Mouse (Mus musculus): ENCODE measurements around the gene Akap2. TPM values are rescaled to one million over a fixed set of nuclear protein-coding genes. Genes with fewer than 3 reads are reported as not detected.

Gene Akap2
- total RNA-seq, 2 experiments from 2014 or later, result 191 to 192 TPM

DNA sequence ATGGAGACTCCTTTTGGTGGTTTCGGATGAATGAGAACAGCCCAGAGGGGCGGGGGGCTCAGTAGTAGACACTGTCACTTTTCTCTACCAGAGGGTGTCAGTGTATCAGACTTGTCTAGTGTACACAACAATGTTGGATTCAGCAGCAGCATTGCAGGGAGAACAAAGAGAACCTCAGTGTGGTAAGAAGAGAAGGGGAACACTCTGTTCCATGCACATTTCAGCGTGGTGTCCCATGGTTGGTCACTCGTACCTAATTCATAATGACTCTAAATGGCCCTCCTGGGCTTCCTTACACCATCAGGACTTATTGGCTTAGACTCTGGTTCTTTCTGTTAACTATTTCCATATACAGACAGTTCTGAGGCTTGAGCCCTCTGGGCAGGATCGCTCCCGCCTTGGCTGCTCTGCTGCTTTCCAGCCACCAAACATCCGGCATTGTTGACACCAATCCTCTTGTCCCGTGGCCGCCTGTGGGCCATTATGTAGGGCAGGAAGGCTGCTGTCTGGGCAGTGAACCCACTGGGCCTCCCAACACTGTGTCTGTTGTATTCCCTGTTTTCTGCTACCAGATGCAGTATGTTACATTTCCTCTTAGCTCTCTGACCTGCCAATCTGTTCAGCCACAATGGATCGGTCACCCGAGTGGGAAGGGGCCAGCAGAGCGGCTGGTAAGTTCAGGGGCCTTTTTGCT is 19.4 kb upstream of the Akap2 start:
- DNase-seq (ENCODE audit: low spot score in 2 of 2), result no peak

GRCm38 (mm10) chr4:57701576-57701975 is 15.9 kb upstream of the Akap2 start:
- no peak for DNase-seq (ENCODE audit: low spot score in 2 of 2)

DNA sequence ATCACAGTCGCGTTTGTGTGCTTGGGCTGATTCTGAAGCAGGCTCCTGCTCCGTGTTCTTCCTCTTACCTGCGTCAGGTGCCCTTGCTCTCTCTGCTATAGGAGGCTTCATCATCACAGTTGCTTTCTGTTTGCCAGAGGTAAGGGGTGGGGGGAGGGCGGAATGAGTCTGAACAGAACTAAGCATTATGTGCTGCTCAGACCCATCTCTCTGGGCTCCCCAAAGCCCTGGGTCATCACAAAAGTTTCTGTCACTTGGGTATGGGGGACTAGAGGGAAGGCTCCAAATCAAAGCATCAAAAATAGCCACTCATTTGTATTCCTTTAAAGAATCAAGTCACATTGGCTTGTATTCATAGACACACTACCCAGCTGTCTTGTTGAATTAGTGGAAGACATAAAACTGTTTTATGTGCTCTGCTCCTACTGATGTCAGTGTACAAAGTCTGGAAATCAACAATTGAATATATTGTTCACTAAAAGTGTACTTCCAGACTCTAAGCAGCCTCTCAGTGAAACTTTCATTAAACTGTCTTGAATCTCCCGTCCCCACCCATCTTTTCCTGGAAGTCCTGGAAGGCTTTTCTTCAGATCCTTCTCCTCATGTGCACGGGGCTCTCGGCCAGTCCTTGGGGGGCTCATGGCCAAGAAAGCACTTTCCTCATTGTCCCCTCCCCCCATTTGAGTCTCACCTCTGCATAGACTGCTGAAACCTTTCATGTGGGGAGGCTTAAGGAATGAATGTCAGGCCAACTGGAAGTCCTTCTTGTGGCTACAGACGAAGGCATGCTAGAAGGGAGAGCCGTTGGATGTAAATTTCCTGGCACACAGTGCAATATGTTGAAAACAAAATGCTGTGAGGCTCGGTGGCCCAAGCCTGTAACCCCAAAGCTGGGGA is 13.6 kb upstream of the Akap2 start:
- DNase-seq (ENCODE audit: low spot score in 2 of 2), result no peak

DNA sequence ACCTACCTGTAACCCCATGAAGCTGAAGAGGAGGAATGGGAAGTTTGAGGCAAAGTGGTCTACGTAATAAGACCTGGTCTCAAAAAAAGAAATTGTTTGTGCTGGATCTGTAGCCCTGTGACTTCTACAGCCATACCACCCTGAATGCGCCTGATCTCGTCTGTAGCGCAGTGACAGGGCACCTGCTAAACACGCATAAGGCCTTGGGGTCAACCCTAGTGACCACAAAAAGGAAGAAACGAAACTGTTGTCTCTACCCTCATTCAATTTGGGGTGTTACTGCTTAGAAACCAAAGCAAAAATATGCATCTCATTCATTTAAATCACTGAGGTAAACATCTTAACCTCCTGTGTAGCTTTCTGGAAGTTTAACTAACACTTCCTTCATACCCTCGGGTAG is 12.9 kb upstream of the Akap2 start:
- DNase-seq (ENCODE audit: low spot score in 2 of 2), result no peak

GRCm38 (mm10) chr4:57715849-57716248 is 1.6 kb upstream of the Akap2 start:
- DNase-seq (ENCODE audit: low spot score in 2 of 2), result no peak

DNA sequence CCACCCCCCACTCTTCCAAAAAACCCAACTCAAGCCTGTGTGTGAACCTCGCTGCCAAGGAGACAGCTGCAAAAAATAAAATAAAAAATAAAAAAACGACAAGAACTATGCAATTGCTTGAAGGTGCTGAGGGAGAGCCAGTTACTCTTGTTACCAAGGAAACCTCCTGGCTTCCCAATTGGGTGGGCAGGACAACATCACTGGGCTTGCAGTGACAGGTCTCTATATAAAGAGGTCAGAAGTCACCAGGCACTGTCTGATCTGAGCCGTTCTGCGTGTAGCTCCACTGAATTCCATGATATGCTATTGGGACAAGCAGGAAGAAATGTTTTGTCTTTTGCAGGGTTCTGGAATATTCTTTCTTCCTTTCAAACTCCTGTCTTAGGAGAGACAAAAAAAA is 722 bp upstream of the Akap2 start:
- DNase-seq (ENCODE audit: low spot score in 2 of 2), result no peak

- no peak for DNase-seq (ENCODE audit: low spot score in 2 of 2)
These were observed 1.9 kb downstream of the Akap2 start for GRCm38 (mm10) chr4:57719370-57719769.

- no peak for DNase-seq (ENCODE audit: low spot score in 2 of 2)
These were observed 3.5 kb downstream of the Akap2 start for GRCm38 (mm10) chr4:57720869-57721361.

GRCm38 (mm10) chr4:57722296-57722695 is 4.8 kb downstream of the Akap2 start:
- DNase-seq (ENCODE audit: low spot score in 2 of 2), result no peak

GRCm38 (mm10) chr4:57723659-57724058 is 6.2 kb downstream of the Akap2 start:
- DNase-seq (ENCODE audit: low spot score in 2 of 2), result no peak

- DNase-seq (ENCODE audit: low spot score in 2 of 2), result no peak
These were observed 8.1 kb downstream of the Akap2 start for GRCm38 (mm10) chr4:57725569-57725968.

- DNase-seq (ENCODE audit: low spot score in 2 of 2), result no peak
These were observed 11.2 kb downstream of the Akap2 start for GRCm38 (mm10) chr4:57728611-57729183.

DNA sequence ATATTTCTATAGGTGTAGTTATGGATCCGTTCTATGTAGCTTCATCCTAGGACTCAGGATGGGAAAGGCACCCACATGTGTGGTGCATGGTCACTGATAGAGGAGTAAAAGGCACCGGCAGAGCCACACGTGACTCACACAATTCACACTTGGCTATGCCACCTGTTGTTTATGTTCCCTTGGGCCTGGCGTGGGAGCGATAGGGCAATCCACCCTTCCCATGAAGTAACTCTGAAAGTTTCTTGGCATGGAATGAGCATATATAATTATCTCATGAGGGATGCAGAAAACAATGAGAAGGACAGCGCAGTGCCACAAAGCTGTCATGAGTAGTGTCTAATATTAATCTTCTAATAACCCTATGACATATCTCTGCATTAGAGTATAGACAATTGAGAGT is 12.6 kb downstream of the Akap2 start:
- no peak for DNase-seq (ENCODE audit: low spot score in 2 of 2)

- DNase-seq (ENCODE audit: low spot score in 2 of 2), result no peak
These were observed 13.5 kb downstream of the Akap2 start for GRCm38 (mm10) chr4:57730801-57731598.

GRCm38 (mm10) chr4:57732351-57732750 is 14.9 kb downstream of the Akap2 start:
- no peak for DNase-seq (ENCODE audit: low spot score in 2 of 2)

GRCm38 (mm10) chr4:57733445-57733844 is 16.0 kb downstream of the Akap2 start:
- peak in 1 of 2 experiments; percentile 48 for DNase-seq (ENCODE audit: low spot score in 2 of 2)

GRCm38 (mm10) chr4:57735426-57735825 is 18.0 kb downstream of the Akap2 start:
- DNase-seq (ENCODE audit: low spot score in 2 of 2), result peak in 1 of 2 experiments; percentile 49

DNA sequence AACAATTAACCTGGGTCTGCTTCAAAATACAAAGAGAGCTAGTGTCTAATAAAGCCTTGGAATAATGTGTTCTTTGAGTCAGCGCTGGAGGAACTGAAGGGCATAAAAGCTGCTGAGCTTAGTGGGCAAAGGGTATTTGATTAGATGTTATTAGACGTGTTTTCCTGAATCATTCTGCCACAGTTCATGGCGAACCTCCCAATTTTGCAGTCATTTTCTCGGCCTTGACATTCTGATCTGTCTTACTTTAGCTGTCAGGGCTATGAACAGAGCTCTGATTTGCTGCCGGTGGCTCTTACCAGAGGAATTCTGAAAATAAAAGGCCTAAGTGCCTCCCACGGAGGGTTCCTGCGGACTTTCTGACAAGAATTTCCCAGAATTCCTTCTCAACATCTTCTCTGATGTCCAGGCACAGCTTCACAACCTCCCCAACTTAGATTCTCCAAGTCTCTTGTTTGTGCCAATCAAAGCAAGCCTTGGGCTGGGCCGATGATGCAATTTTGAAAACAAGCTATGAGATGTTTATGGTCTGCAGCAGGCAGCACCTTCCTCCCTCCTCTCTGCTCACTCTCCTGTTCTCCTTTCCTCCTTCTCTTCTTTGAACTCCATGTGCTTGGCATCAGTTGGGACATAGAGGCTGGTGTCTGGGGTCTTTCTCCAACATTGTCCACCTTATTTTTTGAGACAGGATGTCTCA is 21.5 kb downstream of the Akap2 start:
- DNase-seq (ENCODE audit: low spot score in 2 of 2), result peak in 1 of 2 experiments; percentile 52

GRCm38 (mm10) chr4:57743325-57743929 is 26.0 kb downstream of the Akap2 start:
- no peak for DNase-seq (ENCODE audit: low spot score in 2 of 2)

GRCm38 (mm10) chr4:57750651-57751050 is 33.2 kb downstream of the Akap2 start:
- no peak for DNase-seq (ENCODE audit: low spot score in 2 of 2)

Data from adrenal gland, adult 18-20 months (tissue).